Comparison of ENCODE assay signal across 9 mouse cellular contexts in genomic region chr8:126854121-126855055, GRCm38 (mm10).
A peak's percentile ranks its signal among the peaks of the same experiment; 100 is the strongest.
DNase-seq lines count a peak whose midpoint lies in the region; ATAC-seq and TF ChIP-seq lines count a peak whose summit lies in the region.
"Had no signal": no experiment of that assay in that cellular context is flagged by ENCODE, and none has a peak within 500 bp of the region (broad histone marks: within the 10 kb centered on the region; RNA-seq: fewer than 3 reads in every experiment).

No protein-coding gene starts in this region.

- TF ChIP-seq CTCF in thymus, adult 2 months (IDR thresholded peaks at IDR 0.05; ENCODE audit: borderline replicate concordance, control insufficient read depth, extremely low read depth, insufficient read depth, low read length, poor library complexity), result no peak

- H3K4me1 ChIP-seq in liver, embryonic 12.5 days, result peaks cover 49% of the 10 kb centered on the region
- H3K4me1 ChIP-seq in embryonic facial prominence, embryonic 12.5 days, result peaks cover 7% of the 10 kb centered on the region; the same call in 1 of the 2 replicates
- H3K4me1 ChIP-seq in thymus, adult 2 months (replicated peaks; ENCODE audit: control insufficient read depth, insufficient read depth, low read length), result peaks cover 59% of the 10 kb centered on the region

- no peak for TF ChIP-seq POLR2A in thymus, adult 2 months (IDR thresholded peaks at IDR 0.05; ENCODE audit: control insufficient read depth, extremely low read depth, insufficient read depth, low read length, poor library complexity)

- H3K4me2 ChIP-seq in liver, embryonic 12.5 days, result no peak overlapping the region
- H3K4me2 ChIP-seq in embryonic facial prominence, embryonic 12.5 days (replicated peaks), result no peak overlapping the region

- H3K27ac ChIP-seq in liver, embryonic 12.5 days, result no peak overlapping the region
- H3K27ac ChIP-seq in embryonic facial prominence, embryonic 12.5 days, result 0 out of 2 replicates have a peak overlapping the region, but pooled peaks have one; percentile 23
- peak overlapping the region; percentile 16; the same call in 1 of the 2 replicates for H3K27ac ChIP-seq in thymus, adult 2 months (ENCODE audit: control insufficient read depth, insufficient read depth, low read length)

- no peak overlapping the region for H3K4me3 ChIP-seq in liver, embryonic 12.5 days
- H3K4me3 ChIP-seq in embryonic facial prominence, embryonic 12.5 days, result no peak overlapping the region
- no peak overlapping the region for H3K4me3 ChIP-seq in thymus, adult 2 months (ENCODE audit: control insufficient read depth, insufficient read depth, low read length)
- H3K4me3 ChIP-seq: megakaryocyte, embryonic 14.5 days had no signal

- no peaks in the 10 kb centered on the region for H3K27me3 ChIP-seq in liver, embryonic 12.5 days (replicated peaks)
- H3K27me3 ChIP-seq in embryonic facial prominence, embryonic 12.5 days, result no peaks in the 10 kb centered on the region
- no peaks in the 10 kb centered on the region for H3K27me3 ChIP-seq in thymus, adult 2 months (ENCODE audit: control insufficient read depth, insufficient read depth, low read length)
- H3K27me3 ChIP-seq: megakaryocyte, embryonic 14.5 days had no signal

- 0 out of 2 replicates have a peak overlapping the region, but pooled peaks have one; percentile 17 for H3K9ac ChIP-seq in liver, embryonic 12.5 days
- H3K9ac ChIP-seq in embryonic facial prominence, embryonic 12.5 days, result no peak overlapping the region

- H3K36me3 ChIP-seq in liver, embryonic 12.5 days, result no peaks in the 10 kb centered on the region
- no peaks in the 10 kb centered on the region for H3K36me3 ChIP-seq in embryonic facial prominence, embryonic 12.5 days
- H3K36me3 ChIP-seq in thymus, adult 2 months (ENCODE audit: control insufficient read depth, insufficient read depth, low read length), result no peaks in the 10 kb centered on the region

- WGBS in liver, embryonic 12.5 days (ENCODE audit: insufficient replicate concordance), result 71% methylated on average over 22 of the region's 22 CpGs
- WGBS in embryonic facial prominence, embryonic 12.5 days, result 69% methylated on average over 22 of the region's 22 CpGs
- 65% methylated on average over 22 of the region's 22 CpGs for WGBS in thymus, adult 2 months

- no peak for DNase-seq in liver
- DNase-seq in R1 (ENCODE audit: low read depth, low spot score), result peak; percentile 71
- peak; percentile 62 for DNase-seq in thymus, adult 2 months
- no peak for DNase-seq in right cerebral cortex, postnatal 14 days
- DNase-seq in left cerebral cortex, adult 9 months (ENCODE audit: low spot score in 2 of 2), result no peak
- DNase-seq: kidney, adult 11 months had no signal

- ATAC-seq in liver, embryonic 12.5 days, result no peak
- no peak for ATAC-seq in embryonic facial prominence, embryonic 12.5 days (ENCODE audit: insufficient number of reproducible peaks, insufficient read depth, low FRiP score, low TSS enrichment)

- no peaks in the 10 kb centered on the region for H3K9me3 ChIP-seq in liver, embryonic 12.5 days (replicated peaks)
- H3K9me3 ChIP-seq in embryonic facial prominence, embryonic 12.5 days, result no peaks in the 10 kb centered on the region

Comparison
In these comparisons a context has a peak if more than half of its experiments do, and no peak if none do; other contexts are left out.
1. DNase-seq: peak in R1 (single experiment) and thymus, adult 2 months (single experiment); none in liver (single experiment), right cerebral cortex, postnatal 14 days (single experiment) and left cerebral cortex, adult 9 months (0 of 2).